Mouse (Mus musculus): ENCODE measurements around the gene Ucp3. TPM values are rescaled to one million over a fixed set of nuclear protein-coding genes. Genes with fewer than 3 reads are reported as not detected.

Ucp3 gene
- total RNA-seq, 2 experiments from 2014 or later, result 0.65 to 1.3 TPM

Other genes with a start within 250 kb of the Ucp3 start
- 100 to 1,000 TPM; 355 to 388 TPM for gene Pgm2l1, start 245.6 kb upstream of the Ucp3 start, total RNA-seq (2021)
- 10 to 100 TPM in 1 of 2 experiments, 1 to 10 TPM in 1; 9.2 to 11.4 TPM for gene P4ha3, start 187.5 kb upstream of the Ucp3 start, total RNA-seq (2021)
- 10 to 100 TPM; 15.2 to 18.5 TPM for gene C2cd3, start 100.8 kb upstream of the Ucp3 start, total RNA-seq (2021)
- 100 to 1,000 TPM; 120 to 123 TPM for gene Ppme1, start 100.7 kb upstream of the Ucp3 start, total RNA-seq (2021)
- gene Ucp2, start 20.3 kb downstream of the Ucp3 start, total RNA-seq (2021), result 10 to 100 TPM; 58.2 to 66.6 TPM
- under 1 TPM; 0.50 to 0.87 TPM for gene Dnajb13, start 42.0 kb downstream of the Ucp3 start, total RNA-seq (2021)
- 1 to 10 TPM; 5.9 to 6.9 TPM for gene Coa4, start 64.1 kb downstream of the Ucp3 start, total RNA-seq (2021)
- 100 to 1,000 TPM; 297 to 364 TPM for gene Rab6a, start 134.4 kb downstream of the Ucp3 start, total RNA-seq (2021)
- gene Mrpl48, start 135.3 kb downstream of the Ucp3 start, total RNA-seq (2021), result 10 to 100 TPM; 54.8 to 55.3 TPM
- 10 to 100 TPM; 28.9 to 36.8 TPM for gene Plekhb1, start 189.4 kb downstream of the Ucp3 start, total RNA-seq (2021)
- 100 to 1,000 TPM; 228 to 260 TPM for gene Fam168a, start 233.6 kb downstream of the Ucp3 start, total RNA-seq (2021)